Mouse (Mus musculus) thymus, adult 2 months (tissue): Measurements from ENCODE around the gene P2ry10b.

Experiments used
- CTCF ChIP-seq: fragments of 200-500 bp; IDR thresholded peaks from 2 replicates; pipeline ENCODE4 v1.5.1; 2012; ENCODE audit warnings: mild to moderate bottlenecking, control low read depth, low read length, moderate library complexity, borderline replicate concordance; ENCODE audit not compliant: control insufficient read depth, poor library complexity, insufficient read depth; ENCODE audit errors: extremely low read depth
- POLR2A ChIP-seq: fragments of 200-500 bp; IDR thresholded peaks from 2 replicates; pipeline ENCODE4 v1.6.1; 2012; ENCODE audit warnings: mild to moderate bottlenecking, low read length, control low read depth, moderate library complexity; ENCODE audit not compliant: control insufficient read depth, poor library complexity, insufficient read depth; ENCODE audit errors: extremely low read depth

GRCm38 (mm10) chrX:107143184-107143583, 5.5 kb upstream of the P2ry10b start:
- TF ChIP-seq POLR2A (no peak), CTCF (no peak)
